ENCODE assay signal across 31 mouse cellular contexts in genomic region chr3:105014908-105015307, GRCm38 (mm10). TPM values are rescaled to one million over a fixed set of nuclear protein-coding genes. Genes with fewer than 3 reads are reported as not detected.
DNase-seq lines count a peak whose midpoint lies in the region; ATAC-seq and TF ChIP-seq lines count a peak whose summit lies in the region.
"Had no signal": no experiment of that assay in that cellular context is flagged by ENCODE, and none has a peak within 500 bp of the region (broad histone marks: within the 10 kb centered on the region; RNA-seq: fewer than 3 reads in every experiment).

No protein-coding gene starts in this region.

- peaks cover 13% of the 10 kb centered on the region for H3K36me3 ChIP-seq in lung, embryonic 15.5 days
- peaks cover 10% of the 10 kb centered on the region; the same call in 1 of the 2 replicates for H3K36me3 ChIP-seq in lung, postnatal 0 days (ENCODE audit: insufficient read depth, low read length)
- H3K36me3 ChIP-seq: G1E had no signal

- H3K9ac ChIP-seq in lung, embryonic 15.5 days: no peak overlapping the region
- H3K9ac ChIP-seq in lung, postnatal 0 days (replicated peaks; ENCODE audit: low read depth): no peak overlapping the region
- H3K9ac ChIP-seq: embryonic facial prominence, embryonic 13.5 days; embryonic facial prominence, embryonic 15.5 days; forebrain, embryonic 12.5 days had no signal

- no peaks in the 10 kb centered on the region for H3K27me3 ChIP-seq in lung, embryonic 15.5 days
- no peaks in the 10 kb centered on the region for H3K27me3 ChIP-seq in lung, postnatal 0 days (replicated peaks; ENCODE audit: insufficient read depth, low read length)
- H3K27me3 ChIP-seq: CH12.LX; embryonic facial prominence, embryonic 13.5 days; embryonic facial prominence, embryonic 15.5 days; forebrain, embryonic 12.5 days had no signal

- ATAC-seq in lung, embryonic 15.5 days (ENCODE audit: borderline replicate concordance, extremely low read depth, low FRiP score, low TSS enrichment): peak; percentile 39; the same call in 1 of the 2 replicates
- peak; percentile 25 for ATAC-seq in lung, postnatal 0 days
- ATAC-seq: CD4-positive, CD25-positive, alpha-beta regulatory T cell, adult 4 months; forebrain, embryonic 14.5 days; forebrain, embryonic 16.5 days had no signal

- H3K4me3 ChIP-seq in layer of hippocampus, adult 2 months: no peak overlapping the region
- no peak overlapping the region for H3K4me3 ChIP-seq in lung, embryonic 15.5 days
- H3K4me3 ChIP-seq in lung, adult 2 months (replicated peaks; ENCODE audit: extremely low read depth, low read depth, low read length): no peak overlapping the region
- H3K4me3 ChIP-seq in lung, postnatal 0 days (ENCODE audit: low read depth, low read length): no peak overlapping the region
- H3K4me3 ChIP-seq: embryonic facial prominence, embryonic 13.5 days; embryonic facial prominence, embryonic 15.5 days; erythroblast, embryonic 14.5 days; forebrain, embryonic 10.5 days; forebrain, embryonic 12.5 days had no signal

- no peak for DNase-seq in layer of hippocampus, adult 2 months (ENCODE audit: low spot score in 2 of 2)
- DNase-seq in layer of hippocampus, adult 9-11 months: no peak
- DNase-seq in lung, adult 2 months: no peak
- peak; percentile 64 for DNase-seq in lung, postnatal 0 days (ENCODE audit: low spot score)
- DNase-seq in lung, postnatal 4 days: no peak
- DNase-seq: adrenal gland, adult 2 months; adrenal gland, postnatal 10 days; adrenal gland, postnatal 25 days; B cell, adult 2 months; cerebellum, adult 11 months; cerebellum, adult 18-20 months; cerebellum, adult 8-10 months; cerebellum, adult 9-11 months; cerebellum, postnatal 14 days; cerebellum, postnatal 36 days; embryo, embryonic 11 days had no signal

- peaks cover 43% of the 10 kb centered on the region for H3K4me1 ChIP-seq in lung, embryonic 15.5 days
- H3K4me1 ChIP-seq in lung, adult 2 months (ENCODE audit: control insufficient read depth, insufficient read depth, low read length): peaks cover 53% of the 10 kb centered on the region
- peaks cover 29% of the 10 kb centered on the region for H3K4me1 ChIP-seq in lung, postnatal 0 days (ENCODE audit: insufficient read depth, low read depth, low read length)
- H3K4me1 ChIP-seq: embryonic facial prominence, embryonic 13.5 days; embryonic facial prominence, embryonic 15.5 days had no signal

- H3K27ac ChIP-seq in layer of hippocampus, adult 2 months: 0 out of 2 replicates have a peak overlapping the region, but pooled peaks have one; percentile 18
- no peak overlapping the region for H3K27ac ChIP-seq in lung, embryonic 15.5 days
- peak overlapping the region; percentile 85 for H3K27ac ChIP-seq in lung, postnatal 0 days (ENCODE audit: low read length)
- H3K27ac ChIP-seq: embryonic facial prominence, embryonic 13.5 days; embryonic facial prominence, embryonic 15.5 days; forebrain, embryonic 10.5 days; forebrain, embryonic 12.5 days had no signal

- WGBS in lung, embryonic 15.5 days: 31% methylated on average over 2 of the region's 2 CpGs
- 50% methylated on average over 2 of the region's 2 CpGs for WGBS in lung, adult 2 months
- WGBS in lung, postnatal 0 days: 34% methylated on average over 2 of the region's 2 CpGs

- no peak overlapping the region for H3K4me2 ChIP-seq in lung, embryonic 15.5 days
- H3K4me2 ChIP-seq in lung, postnatal 0 days (replicated peaks; ENCODE audit: low read depth, low read length): no peak overlapping the region
- H3K4me2 ChIP-seq: embryonic facial prominence, embryonic 13.5 days; embryonic facial prominence, embryonic 15.5 days; forebrain, embryonic 12.5 days had no signal

- TF ChIP-seq POLR2A in lung, adult 2 months (IDR thresholded peaks at IDR 0.05; ENCODE audit: borderline replicate concordance, extremely low read depth, low read depth, low read length): no peak

- TF ChIP-seq CTCF in layer of hippocampus, adult 2 months (conservative IDR thresholded peaks at IDR 0.05): no peak
- TF ChIP-seq CTCF in lung, adult 2 months (IDR thresholded peaks at IDR 0.05; ENCODE audit: insufficient read depth, low read length): no peak
- TF ChIP-seq CTCF in lung, postnatal 0 days (IDR thresholded peaks at IDR 0.05): peak; percentile 7; the same call in 1 of the 2 replicates

- H3K9me3 ChIP-seq in lung, embryonic 15.5 days: no peaks in the 10 kb centered on the region
- H3K9me3 ChIP-seq in lung, postnatal 0 days (ENCODE audit: low read length): no peaks in the 10 kb centered on the region
- H3K9me3 ChIP-seq: embryonic facial prominence, embryonic 13.5 days; embryonic facial prominence, embryonic 15.5 days; forebrain, embryonic 10.5 days; forebrain, embryonic 12.5 days; G1E had no signal

- TF ChIP-seq EP300 in lung, postnatal 0 days (IDR thresholded peaks at IDR 0.05): peak; percentile 100

RNA-seq across cellular contexts. Expression of gene Cttnbp2nl, which starts 38.0 kb away (rescaled TPM):
- 10 to 100 TPM; 21.1 to 25.4 TPM for total RNA-seq in layer of hippocampus, adult 2 months (2021)
- polyA plus RNA-seq in lung, embryonic 15.5 days (2015; fragmentation: Nextera tagmentation; extraction: Ambion mirVana): 32.9 and 34.5 TPM in 2 replicates
- 18.5 and 21.6 TPM in 2 replicates for polyA plus RNA-seq in lung, adult 2 months (2012; rRNA removed)
- polyA plus RNA-seq in lung, postnatal 0 days (2015; fragmentation: Nextera tagmentation; extraction: Ambion mirVana): 70.4 and 82.1 TPM in 2 replicates

RNA-seq across cellular contexts. Expression of gene 4930564D02Rik, which starts 51.7 kb away (rescaled TPM):
- not detected for total RNA-seq in layer of hippocampus, adult 2 months (2021)
- polyA plus RNA-seq in lung, embryonic 15.5 days (2015; fragmentation: Nextera tagmentation; extraction: Ambion mirVana): not detected in 2 replicates
- polyA plus RNA-seq in lung, adult 2 months (2012; rRNA removed): not detected in 2 replicates
- not detected in 2 replicates for polyA plus RNA-seq in lung, postnatal 0 days (2015; fragmentation: Nextera tagmentation; extraction: Ambion mirVana)
- total RNA-seq: adrenal gland, adult 2 months; adrenal gland, postnatal 10 days; adrenal gland, postnatal 25 days; adrenal gland, postnatal 4 days; CH12.LX; common myeloid progenitor, adult 5-6 weeks; G1E had no signal
- polyA plus RNA-seq: adrenal gland, adult 2 months; brain, embryonic 14.5 days; CD4-positive, CD25-positive, alpha-beta regulatory T cell, adult 4 months; embryonic facial prominence, embryonic 11.5 days; embryonic facial prominence, embryonic 13.5 days; embryonic facial prominence, embryonic 15.5 days; erythroblast, embryonic 14.5 days; forebrain, embryonic 10.5 days; forebrain, embryonic 12.5 days; forebrain, embryonic 14.5 days; forebrain, embryonic 16.5 days; G1E had no signal

RNA-seq across cellular contexts. Expression of gene Wnt2b, which starts 53.2 kb away (rescaled TPM):
- total RNA-seq in layer of hippocampus, adult 2 months (2021): under 1 TPM; 0.41 to 0.47 TPM
- 2.0 and 2.4 TPM in 2 replicates for polyA plus RNA-seq in lung, embryonic 15.5 days (2015; fragmentation: Nextera tagmentation; extraction: Ambion mirVana)
- 3.5 and 4.9 TPM in 2 replicates for polyA plus RNA-seq in lung, adult 2 months (2012; rRNA removed)
- polyA plus RNA-seq in lung, postnatal 0 days (2015; fragmentation: Nextera tagmentation; extraction: Ambion mirVana): 0.44 and 0.88 TPM in 2 replicates
- total RNA-seq: CH12.LX had no signal
- polyA plus RNA-seq: erythroblast, embryonic 14.5 days; G1E had no signal
